Mouse (Mus musculus): ENCODE results near the gene Btbd9. TPM values are rescaled to one million over a fixed set of nuclear protein-coding genes. Genes with fewer than 3 reads are reported as not detected.

The Btbd9 gene
- total and polyA plus RNA-seq, 3 experiments: 24.7 to 33.8 TPM; not detected in 1

- DNase-seq (ENCODE audit: low read depth, low spot score): no peak
- Histone ChIP-seq H3K79me2 (ENCODE audit: control insufficient read depth, insufficient read depth, low read length, poor library complexity) (no peaks in the 10 kb centered on the region), H3K27ac (ENCODE audit: control insufficient read depth, low read depth, low read length) (no peak overlapping the region), H3K27me3 (ENCODE audit: control insufficient read depth in 1 of 2, insufficient read depth in 2 of 2, low read length in 2 of 2) (no peaks in the 10 kb centered on the region), H3K4me1 (ENCODE audit: control insufficient read depth in 1 of 2, insufficient read depth in 2 of 2, low read length in 2 of 2) (no peaks in the 10 kb centered on the region), H3K4me3 (ENCODE audit: control insufficient read depth in 1 of 2, insufficient read depth in 1 of 2, low read depth in 2 of 2, low read length in 2 of 2) (no peak overlapping the region), H3K36me3 (ENCODE audit: control insufficient read depth in 1 of 2, insufficient read depth in 2 of 2, low read length in 2 of 2) (no peaks in the 10 kb centered on the region), H3K9ac (ENCODE audit: control insufficient read depth, low read depth, low read length, poor library complexity, severe bottlenecking) (no peak overlapping the region), H3K9me3 (replicated peaks; ENCODE audit: insufficient read depth, low read length) (no peaks in the 10 kb centered on the region)
- TF ChIP-seq USF2 (IDR thresholded peaks at IDR 0.05; ENCODE audit: borderline replicate concordance in 1 of 2, insufficient read depth in 1 of 2, low read depth in 1 of 2, low read length in 2 of 2) (no peak), E2F4 (IDR thresholded peaks at IDR 0.05; ENCODE audit: borderline replicate concordance, low read depth, low read length) (no peak), RCOR1 (IDR thresholded peaks at IDR 0.05; ENCODE audit: low read depth, low read length) (no peak), TCF12 (IDR thresholded peaks at IDR 0.05; ENCODE audit: low read depth, low read length) (no peak), BHLHE40 (IDR thresholded peaks at IDR 0.05; ENCODE audit: borderline replicate concordance, low read depth, low read length) (no peak), MYB (IDR thresholded peaks at IDR 0.05; ENCODE audit: low read depth, low read length) (no peak), ZKSCAN1 (IDR thresholded peaks at IDR 0.05; ENCODE audit: low read depth, low read length) (no peak), CHD1 (IDR thresholded peaks at IDR 0.05; ENCODE audit: low read depth, low read length) (no peak), MYC (IDR thresholded peaks at IDR 0.05; ENCODE audit: low read depth, low read length) (no peak), MAZ (IDR thresholded peaks at IDR 0.05; ENCODE audit: low read depth, low read length) (no peak), MAX (IDR thresholded peaks at IDR 0.05; ENCODE audit: low read length) (no peak), SIN3A (IDR thresholded peaks at IDR 0.05; ENCODE audit: low read length) (no peak), GATA1 (IDR thresholded peaks at IDR 0.05; ENCODE audit: low read depth, low read length) (no peak)
These were observed 187.9 kb downstream of the Btbd9 start for GRCm38 (mm10) chr17:30388391-30388790.

DNA sequence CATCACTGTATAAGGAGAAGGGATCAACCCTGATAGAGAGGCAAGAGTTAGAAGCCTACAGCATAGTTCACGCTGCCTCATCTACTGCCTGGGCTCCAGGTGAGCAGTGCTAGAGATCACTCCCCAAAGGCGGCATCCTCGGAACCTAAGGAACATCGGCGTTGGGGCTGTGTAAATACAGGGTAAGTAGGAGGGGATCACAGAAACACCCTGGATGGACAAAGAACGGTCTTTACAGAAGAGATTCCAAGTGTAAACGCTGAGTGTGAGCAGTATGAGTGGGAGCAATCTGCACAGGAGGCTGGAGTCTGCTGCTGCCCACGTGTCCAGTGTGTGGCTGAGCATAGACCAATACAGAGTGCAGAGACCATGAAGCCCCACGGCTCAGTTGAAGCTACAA, 190.0 kb downstream of the Btbd9 start:
- Histone ChIP-seq H3K4me1 (ENCODE audit: control insufficient read depth in 1 of 2, insufficient read depth in 2 of 2, low read length in 2 of 2) (no peaks in the 10 kb centered on the region), H3K79me2 (ENCODE audit: control insufficient read depth, insufficient read depth, low read length, poor library complexity) (no peaks in the 10 kb centered on the region), H3K27ac (ENCODE audit: control insufficient read depth, low read depth, low read length) (no peak overlapping the region), H3K36me3 (ENCODE audit: control insufficient read depth in 1 of 2, insufficient read depth in 2 of 2, low read length in 2 of 2) (no peaks in the 10 kb centered on the region), H3K27me3 (ENCODE audit: control insufficient read depth in 1 of 2, insufficient read depth in 2 of 2, low read length in 2 of 2) (no peaks in the 10 kb centered on the region), H3K9me3 (replicated peaks; ENCODE audit: insufficient read depth, low read length) (no peaks in the 10 kb centered on the region), H3K9ac (ENCODE audit: control insufficient read depth, low read depth, low read length, poor library complexity, severe bottlenecking) (no peak overlapping the region), H3K4me3 (ENCODE audit: control insufficient read depth in 1 of 2, insufficient read depth in 1 of 2, low read depth in 2 of 2, low read length in 2 of 2) (no peak overlapping the region)
- no peak for DNase-seq (ENCODE audit: low read depth, low spot score)
- TF ChIP-seq ETS1 (IDR thresholded peaks at IDR 0.05; ENCODE audit: low read depth, low read length) (no peak), TCF12 (IDR thresholded peaks at IDR 0.05; ENCODE audit: low read depth, low read length) (no peak), USF2 (IDR thresholded peaks at IDR 0.05; ENCODE audit: borderline replicate concordance in 1 of 2, insufficient read depth in 1 of 2, low read depth in 1 of 2, low read length in 2 of 2) (no peak), MXI1 (IDR thresholded peaks at IDR 0.05; ENCODE audit: low read depth, low read length) (no peak), UBTF (IDR thresholded peaks at IDR 0.05; ENCODE audit: borderline replicate concordance, insufficient read depth, low read depth, low read length) (no peak), CTCF (IDR thresholded peaks at IDR 0.05 in 2 of 3, conservative IDR thresholded peaks at IDR 0.05 in 1 of 3; ENCODE audit: control insufficient read depth in 1 of 3, insufficient read depth in 1 of 3, low read depth in 2 of 3, low read length in 3 of 3, poor library complexity in 1 of 3, severe bottlenecking in 1 of 3) (no peak), ZNF384 (IDR thresholded peaks at IDR 0.05; ENCODE audit: low read depth, low read length) (no peak), POLR2AphosphoS2 (IDR thresholded peaks at IDR 0.05; ENCODE audit: low read length) (no peak), ELF1 (IDR thresholded peaks at IDR 0.05; ENCODE audit: low read depth, low read length) (no peak), TAL1 (IDR thresholded peaks at IDR 0.05; ENCODE audit: low read length) (no peak), RAD21 (IDR thresholded peaks at IDR 0.05; ENCODE audit: low read depth, low read length) (no peak), E2F4 (IDR thresholded peaks at IDR 0.05; ENCODE audit: borderline replicate concordance, low read depth, low read length) (no peak), ZKSCAN1 (IDR thresholded peaks at IDR 0.05; ENCODE audit: low read depth, low read length) (no peak), MAX (IDR thresholded peaks at IDR 0.05; ENCODE audit: low read length) (no peak), MAZ (IDR thresholded peaks at IDR 0.05; ENCODE audit: low read depth, low read length) (no peak), POLR2AphosphoS5 (IDR thresholded peaks at IDR 0.05; ENCODE audit: borderline replicate concordance, low read depth, low read length) (no peak), SIN3A (IDR thresholded peaks at IDR 0.05; ENCODE audit: low read length) (no peak), SMC3 (IDR thresholded peaks at IDR 0.05; ENCODE audit: low read depth, low read length) (no peak), MEF2A (IDR thresholded peaks at IDR 0.05; ENCODE audit: extremely low read depth, insufficient replicate concordance, low read depth, low read length, poor library complexity, severe bottlenecking) (no peak)

Measured in MEL (cell line).